Mouse (Mus musculus) urinary bladder, postnatal 36 days (tissue): ENCODE results near the gene Cldn19.

Experiments
- DNase-seq, 2 experiments: peaks; one replicate each; pipeline ENCODE4 v3.0.0; 2022; ENCODE audit warnings: low spot score in 2 of 2, mixed read lengths in 1 of 2

The Cldn19 gene

GRCm38 (mm10) chr4:119255351-119255750, at the start of gene Cldn19:
Gene Cldn19 (plus strand): TSS chr4:119255414.
- DNase-seq, result no peak

DNA sequence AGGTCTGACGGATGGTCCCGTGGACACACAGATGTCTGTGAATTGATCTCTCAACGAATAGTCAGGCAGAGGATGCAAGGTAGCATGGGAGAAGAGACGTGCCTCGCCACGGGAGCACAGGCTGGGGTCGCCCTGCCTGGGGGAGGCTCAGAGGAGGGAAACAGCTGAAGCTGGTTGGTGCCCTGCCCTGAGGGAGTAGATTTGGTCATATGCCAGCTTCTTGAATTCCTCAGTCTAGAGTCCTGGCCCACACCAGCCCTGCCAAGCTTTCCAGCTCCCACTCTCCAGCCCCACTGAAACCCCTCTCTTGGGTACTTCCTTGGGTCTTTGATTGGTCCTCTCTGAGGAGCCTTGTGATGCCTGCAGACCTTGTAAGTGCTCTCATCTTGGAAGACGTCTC, 38.5 kb upstream of the Cldn19 start:
- DNase-seq, result no peak

DNA sequence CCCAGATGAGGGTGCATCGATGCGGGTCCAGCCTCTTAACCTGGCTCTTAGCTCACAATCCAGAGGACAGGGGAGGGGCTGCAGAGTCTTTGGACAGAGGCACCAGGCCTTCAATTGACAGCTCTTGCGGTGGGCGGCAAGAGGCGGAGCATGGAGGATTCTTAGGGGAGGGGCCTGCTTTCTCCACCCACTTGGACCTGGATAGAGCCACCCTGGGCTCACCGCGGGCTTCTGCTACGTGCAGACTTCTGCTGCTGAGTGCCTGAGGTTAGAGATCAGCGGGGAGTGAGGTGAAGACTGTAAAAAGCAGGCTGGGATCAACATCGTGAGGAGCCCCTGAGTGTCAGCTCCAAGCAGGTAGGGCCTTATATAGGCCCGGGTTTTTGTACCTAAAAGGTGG, 37.0 kb upstream of the Cldn19 start, which contains the start of gene Tmem269:
Gene Tmem269, minus strand, starts transcription at position 49 of the 400 bp plus-strand sequence.
- no peak for DNase-seq

DNA sequence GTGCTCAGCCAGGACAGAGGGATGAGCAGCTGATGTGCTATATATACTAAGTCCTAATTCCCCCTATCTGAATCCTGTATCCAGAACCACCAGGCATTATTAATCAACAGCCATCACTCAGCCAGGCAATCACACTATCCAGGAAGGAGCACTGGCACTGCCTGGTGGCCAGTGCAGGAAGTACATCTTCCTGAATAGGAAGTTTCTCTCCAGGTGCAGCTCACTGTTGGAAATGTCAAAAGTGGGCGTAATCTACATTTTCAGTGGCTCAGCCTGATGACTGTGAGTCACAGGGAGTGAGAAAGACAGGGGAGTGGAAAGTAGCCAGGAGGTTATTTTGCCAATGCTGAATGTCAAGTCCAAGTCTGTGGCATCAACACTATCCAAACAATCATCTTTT, 31.5 kb upstream of the Cldn19 start:
- no peak for DNase-seq

DNA sequence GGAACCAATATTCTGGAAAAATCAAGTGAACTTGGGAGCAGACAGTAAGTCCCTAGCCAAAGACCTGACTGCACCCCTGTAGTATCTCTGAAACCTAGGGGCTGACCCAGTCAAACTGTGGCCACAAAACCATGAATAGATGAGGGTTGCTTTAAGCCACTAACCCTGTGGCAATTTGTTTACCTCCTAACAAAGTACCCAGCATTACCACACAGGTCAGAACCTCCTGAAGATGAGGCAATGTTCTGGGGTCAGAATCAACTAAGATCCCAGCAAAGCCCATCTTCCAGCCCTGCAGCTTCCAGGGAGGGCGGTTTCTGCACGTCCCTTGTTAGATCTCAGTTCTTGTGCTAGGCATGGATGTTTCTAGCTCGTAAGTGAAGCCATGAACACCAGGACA, 30.7 kb upstream of the Cldn19 start:
- DNase-seq, result no peak

GRCm38 (mm10) chr4:119225719-119226118, 29.5 kb upstream of the Cldn19 start:
- no peak for DNase-seq

- no peak for DNase-seq
These were observed 28.5 kb upstream of the Cldn19 start for GRCm38 (mm10) chr4:119226751-119227150.

DNA sequence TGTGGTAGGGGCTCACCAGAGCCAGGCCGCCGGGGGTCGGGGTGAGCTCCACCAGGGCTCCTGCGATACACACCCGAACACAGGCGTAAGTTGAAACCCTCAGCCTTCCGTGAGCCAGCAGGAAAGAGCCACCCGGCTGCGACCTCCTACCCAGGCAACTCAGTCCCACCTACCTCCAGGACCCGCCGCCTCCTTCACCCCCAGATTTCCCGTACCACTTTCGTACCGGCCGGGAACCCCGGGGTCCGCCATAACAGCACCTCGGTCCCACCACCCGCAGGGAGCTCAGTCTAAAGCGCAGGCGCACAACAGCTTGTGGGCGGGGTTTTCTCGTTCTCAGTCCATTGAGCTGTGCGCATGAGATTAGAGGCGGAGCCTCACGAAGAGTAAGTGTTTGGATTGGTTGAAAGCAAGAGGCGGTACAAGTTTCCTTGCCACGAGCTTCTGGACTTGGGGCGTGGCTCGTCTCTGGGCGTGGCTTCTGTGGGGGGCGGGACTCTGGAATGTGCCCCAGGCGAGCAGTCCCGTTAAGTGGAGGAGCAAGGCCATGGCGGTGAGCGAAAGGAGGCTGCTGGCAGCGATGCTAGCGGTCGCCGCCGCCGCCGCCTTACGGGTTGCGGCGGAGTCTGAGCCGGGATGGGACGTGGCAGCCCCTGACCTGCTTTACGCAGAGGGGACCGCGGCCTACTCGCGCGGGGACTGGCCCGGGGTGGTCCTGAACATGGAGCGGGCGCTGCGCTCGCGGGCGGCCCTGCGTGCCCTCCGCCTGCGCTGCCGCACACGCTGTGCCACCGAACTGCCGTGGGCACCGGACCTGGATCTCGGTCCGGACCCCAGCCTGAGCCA, 22.6 kb upstream of the Cldn19 start, which contains the start of the genes AU022252 and P3h1:
Gene AU022252, minus strand, starts transcription at position 303 of the 846 bp plus-strand sequence.
Gene P3h1, plus strand, starts transcription at position 506 of the 846 bp plus-strand sequence.
- DNase-seq, result peak; percentile 98 to 99

GRCm38 (mm10) chr4:119233256-119233901, 21.8 kb upstream of the Cldn19 start:
- DNase-seq, result peak in 1 of 2 experiments; percentile 22

DNA sequence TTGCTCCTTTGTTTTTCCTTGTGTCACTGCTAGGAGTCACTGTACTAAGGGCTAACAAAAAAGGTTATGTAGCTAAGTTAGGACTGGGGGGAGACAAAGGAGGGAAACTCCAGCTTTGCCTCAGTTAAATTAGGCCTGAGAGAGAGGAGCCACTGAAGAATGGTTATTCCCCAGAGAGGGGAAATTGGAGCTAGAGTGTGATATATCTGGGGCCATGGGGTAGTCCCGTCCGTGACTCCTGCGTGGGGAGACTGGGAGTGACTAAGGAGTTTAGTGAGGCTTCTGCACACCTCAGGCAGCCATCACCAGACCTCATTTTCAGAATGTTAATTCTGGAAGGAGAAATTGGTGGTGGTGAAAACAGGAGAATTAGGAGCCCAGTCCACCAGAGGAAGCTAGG, 20.9 kb upstream of the Cldn19 start:
- no peak for DNase-seq

DNA sequence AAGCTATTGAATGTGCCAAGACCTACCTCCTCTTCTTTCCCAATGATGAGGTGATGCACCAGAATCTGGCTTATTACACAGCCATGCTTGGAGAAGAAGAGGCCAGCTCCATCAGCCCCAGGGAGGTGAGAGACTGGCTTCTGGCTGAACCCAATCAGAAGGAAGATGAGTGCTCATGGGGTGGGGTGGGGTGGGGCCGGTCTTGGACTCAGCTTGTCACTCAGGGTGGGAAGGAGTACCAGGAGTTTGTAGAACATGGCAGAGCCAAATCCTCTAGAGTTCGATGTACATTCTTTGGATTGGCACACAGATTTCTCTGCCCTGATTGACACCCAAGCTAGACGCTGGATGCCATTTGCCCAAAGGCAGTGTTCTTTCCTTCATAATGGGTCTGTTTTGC, 16.6 kb upstream of the Cldn19 start:
- DNase-seq, result no peak

GRCm38 (mm10) chr4:119239181-119239682, 16.0 kb upstream of the Cldn19 start:
- DNase-seq, result peak; percentile 30 to 37

- DNase-seq, result no peak
These were observed 13.6 kb upstream of the Cldn19 start for GRCm38 (mm10) chr4:119241664-119242063.

DNA sequence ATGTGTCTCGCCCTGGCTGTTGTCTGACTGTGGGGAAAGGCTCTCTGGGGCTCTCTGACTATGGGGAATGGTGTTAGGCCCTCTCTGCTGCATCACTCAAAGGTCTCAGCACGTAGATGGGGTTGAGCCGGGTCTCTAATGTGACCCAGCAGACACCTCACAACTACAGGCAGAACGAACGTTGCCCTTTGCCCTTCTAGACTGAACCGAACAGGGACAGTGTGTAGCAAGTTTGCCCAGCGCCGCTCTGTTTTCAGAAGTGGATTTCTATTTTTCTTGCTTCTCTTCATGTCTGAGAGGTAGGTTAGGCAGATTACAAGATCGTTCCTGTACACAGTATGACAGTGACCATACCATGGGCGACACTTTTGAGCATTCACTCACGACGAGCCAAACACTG, 12.6 kb upstream of the Cldn19 start:
- no peak for DNase-seq

- DNase-seq, result no peak
These were observed 10.6 kb upstream of the Cldn19 start for GRCm38 (mm10) chr4:119244468-119245240.

- peak in 1 of 2 experiments; percentile 57 for DNase-seq
These were observed 9.7 kb upstream of the Cldn19 start for GRCm38 (mm10) chr4:119245556-119245955.

GRCm38 (mm10) chr4:119245961-119246360, 9.3 kb upstream of the Cldn19 start:
- DNase-seq, result no peak

DNA sequence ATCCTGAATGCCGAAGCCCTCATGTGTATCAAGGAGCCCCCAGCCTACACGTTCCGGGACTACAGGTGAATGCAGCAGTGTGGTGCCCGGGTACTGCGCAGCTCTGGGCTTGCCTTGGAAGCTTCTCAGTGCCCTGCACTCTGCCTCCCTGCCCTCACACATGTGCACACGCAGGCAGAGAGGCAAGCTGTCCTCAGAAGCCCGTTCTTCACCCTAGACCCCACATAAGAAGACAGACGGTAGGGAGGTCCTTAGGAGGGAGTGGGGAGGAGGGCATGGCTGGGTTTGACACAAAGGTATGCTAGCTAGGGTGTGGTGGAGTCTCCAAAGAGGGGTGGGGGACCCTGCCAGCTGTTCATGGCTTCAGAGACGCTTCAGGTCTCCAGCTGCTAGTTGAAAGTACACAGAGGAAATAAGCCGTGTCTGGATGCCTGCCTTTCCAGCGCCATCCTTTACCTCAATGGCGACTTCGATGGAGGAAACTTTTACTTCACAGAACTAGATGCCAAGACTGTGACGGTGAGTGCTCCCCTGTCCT, 8.5 kb upstream of the Cldn19 start:
- no peak for DNase-seq

DNA sequence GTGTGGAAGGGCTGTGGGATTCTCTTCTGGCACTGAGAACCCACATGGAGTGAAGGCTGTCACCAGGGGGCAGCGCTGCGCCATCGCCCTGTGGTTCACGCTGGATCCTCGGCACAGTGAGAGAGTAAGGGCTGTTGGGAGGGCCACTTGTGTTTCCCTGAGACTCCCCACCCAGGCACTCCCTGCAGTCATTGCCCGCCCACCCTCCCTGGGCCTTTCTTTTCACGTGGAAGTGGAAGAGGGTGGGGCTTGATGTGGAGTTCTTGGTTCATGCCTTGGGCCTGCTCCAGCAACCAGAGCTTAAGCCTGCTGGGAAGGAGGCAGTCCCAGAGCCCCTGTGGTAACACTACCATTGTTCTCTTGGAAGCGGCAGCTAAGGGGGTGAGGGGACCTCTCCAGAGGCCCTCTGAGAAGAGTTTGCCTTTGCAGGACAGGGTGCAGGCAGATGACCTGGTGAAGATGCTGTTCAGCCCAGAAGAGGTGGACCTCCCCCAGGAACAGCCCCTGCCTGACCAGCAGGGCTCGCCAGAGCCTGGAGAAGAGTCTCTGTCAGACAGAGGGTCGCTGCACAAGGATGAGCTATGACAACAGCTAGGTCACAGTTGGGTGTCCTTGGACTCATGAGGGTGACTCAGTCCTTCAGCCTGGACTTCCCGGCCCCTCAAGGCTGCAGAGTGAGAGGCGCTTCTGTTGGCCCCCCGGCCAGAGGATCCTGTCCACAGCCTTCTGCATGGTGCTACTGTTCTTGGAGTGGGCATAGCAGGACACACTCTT, 7.6 kb upstream of the Cldn19 start:
- peak; percentile 63 to 79 for DNase-seq

DNA sequence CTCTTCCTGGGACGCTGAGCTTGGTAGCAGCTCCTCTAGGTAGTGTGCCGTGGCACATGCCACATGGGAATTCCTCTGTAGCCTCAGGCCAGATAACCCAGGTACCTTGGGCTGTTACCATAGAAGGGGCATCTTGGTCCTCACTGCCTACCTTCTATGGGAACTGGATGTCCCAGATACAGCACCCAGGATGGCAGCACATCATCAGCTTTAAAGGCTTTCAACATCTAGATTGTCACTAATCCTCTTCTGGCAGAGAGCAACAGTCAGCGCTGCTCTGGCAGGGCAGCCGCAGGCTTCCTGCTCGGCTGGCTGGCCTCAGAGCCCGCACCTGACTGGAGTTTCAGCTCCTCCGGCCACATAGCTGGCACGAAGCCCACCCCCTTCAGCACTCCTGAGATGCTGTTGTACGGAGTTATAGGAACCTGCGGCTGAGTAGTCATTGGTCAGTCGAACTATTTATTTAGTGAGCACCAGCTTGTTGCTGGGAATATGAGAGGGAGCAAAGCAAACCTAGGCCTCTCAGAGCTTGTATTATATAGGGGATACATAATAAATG, 6.7 kb upstream of the Cldn19 start:
- DNase-seq, result no peak
